Mouse (Mus musculus) thymus, adult 18-20 months (tissue): ENCODE measurements around the gene F5.
"Not testable (repeated sequence)": the region's sequence is repeated elsewhere in the genome, so short reads cannot be mapped to it uniquely, and the experiment has no call there.

Experiments used
- DNase-seq, 2 experiments: peaks; one replicate each; pipeline ENCODE4 v3.0.0; 2022; ENCODE audit warnings: mixed read lengths in 2 of 2

The F5 gene

DNA sequence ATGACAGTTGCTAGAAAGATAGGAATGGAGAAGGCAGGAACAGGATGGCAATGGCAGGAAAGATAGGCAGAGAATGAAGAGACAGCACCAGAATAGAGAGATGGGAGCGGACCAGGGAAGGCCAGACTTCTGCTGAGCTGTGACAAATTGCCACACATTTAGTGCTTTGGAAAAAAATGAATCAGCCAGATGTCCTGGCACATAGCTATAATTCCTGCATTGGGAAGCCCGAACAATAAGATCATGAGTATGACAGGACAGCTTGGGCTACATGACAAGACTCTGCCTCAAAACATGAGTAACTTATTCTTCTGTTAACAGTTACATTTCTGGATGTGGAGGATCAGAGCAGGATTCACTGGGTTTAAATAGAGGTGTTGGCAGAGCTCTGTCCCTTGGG lies 8.1 kb downstream of the F5 start:
- DNase-seq: no peak

GRCm38 (mm10) chr1:164162745-164163144 lies 11.1 kb downstream of the F5 start:
- no peak for DNase-seq

GRCm38 (mm10) chr1:164168818-164169217 lies 17.2 kb downstream of the F5 start:
- no peak for DNase-seq

DNA sequence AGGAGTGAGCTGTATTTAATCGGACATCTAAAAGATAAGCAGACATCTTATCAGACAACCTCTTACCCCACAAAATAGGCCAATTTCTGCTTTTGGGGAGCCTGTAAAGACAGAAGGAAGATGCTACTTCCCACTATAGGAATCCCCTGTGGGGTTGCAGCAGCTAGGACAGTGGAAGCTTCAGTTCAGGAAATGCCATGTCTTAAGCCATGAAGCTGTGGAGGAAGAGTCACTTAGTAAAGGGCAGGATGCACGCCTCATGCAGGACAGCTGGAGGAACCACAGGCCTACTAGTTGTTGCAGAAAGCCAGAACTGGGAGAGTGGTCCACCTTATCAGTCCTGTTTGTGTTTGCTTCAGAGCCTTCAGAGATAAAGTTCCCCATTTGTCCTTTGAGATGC lies 18.8 kb downstream of the F5 start:
- no peak for DNase-seq

- DNase-seq: no peak
These were observed 21.5 kb downstream of the F5 start for GRCm38 (mm10) chr1:164173145-164173544.

- no peak for DNase-seq
These were observed 25.2 kb downstream of the F5 start for GRCm38 (mm10) chr1:164176856-164177255.

DNA sequence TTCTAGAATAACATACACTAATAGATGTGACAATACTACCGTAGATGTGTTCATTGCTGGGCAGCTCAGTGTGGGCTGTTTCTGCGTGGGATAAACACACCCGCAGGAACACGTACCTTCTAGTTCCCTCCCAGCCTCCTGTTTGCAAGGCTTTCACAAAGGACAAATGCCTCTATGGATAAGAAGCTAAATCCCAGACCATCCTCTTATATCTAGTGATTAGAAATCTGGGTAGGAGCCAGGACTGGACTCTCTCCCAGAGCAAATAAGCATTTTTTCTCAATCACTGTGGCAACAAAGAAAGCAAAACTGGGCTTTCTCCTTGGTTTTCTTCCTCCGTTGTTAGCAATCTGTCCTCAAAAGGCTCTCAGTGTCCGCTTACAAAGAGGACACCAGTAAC lies 26.8 kb downstream of the F5 start:
- no peak for DNase-seq

GRCm38 (mm10) chr1:164184142-164184870 lies 32.7 kb downstream of the F5 start:
- no peak for DNase-seq

- no peak for DNase-seq
These were observed 33.2 kb downstream of the F5 start for GRCm38 (mm10) chr1:164184871-164185223.

GRCm38 (mm10) chr1:164185316-164185715 lies 33.7 kb downstream of the F5 start:
- no peak for DNase-seq

- DNase-seq: no peak
These were observed 35.4 kb downstream of the F5 start for GRCm38 (mm10) chr1:164187002-164187560.

GRCm38 (mm10) chr1:164199551-164199950 lies 47.9 kb downstream of the F5 start:
- no peak for DNase-seq

DNA sequence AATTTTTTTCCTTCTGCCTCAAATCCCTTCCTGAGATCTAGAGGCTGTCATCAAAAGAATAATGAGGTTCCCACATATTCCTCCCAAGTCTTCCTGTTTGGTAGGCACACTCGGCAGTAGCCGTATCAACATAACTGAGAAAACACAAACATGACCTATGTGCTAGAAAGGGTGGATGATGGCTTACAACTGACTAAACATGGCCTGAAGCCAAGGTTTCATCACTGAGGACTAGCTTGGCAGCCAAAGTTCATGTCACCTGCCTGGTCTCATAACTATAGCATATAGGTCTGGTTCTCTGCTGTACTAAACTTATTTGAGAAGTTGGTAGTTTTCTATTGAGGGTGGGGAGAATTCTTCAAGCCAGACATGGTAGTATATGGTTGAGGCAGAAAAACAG lies 56.8 kb downstream of the F5 start:
- DNase-seq: no peak

- DNase-seq: no peak
These were observed 59.3 kb downstream of the F5 start for GRCm38 (mm10) chr1:164210899-164211298.

DNA sequence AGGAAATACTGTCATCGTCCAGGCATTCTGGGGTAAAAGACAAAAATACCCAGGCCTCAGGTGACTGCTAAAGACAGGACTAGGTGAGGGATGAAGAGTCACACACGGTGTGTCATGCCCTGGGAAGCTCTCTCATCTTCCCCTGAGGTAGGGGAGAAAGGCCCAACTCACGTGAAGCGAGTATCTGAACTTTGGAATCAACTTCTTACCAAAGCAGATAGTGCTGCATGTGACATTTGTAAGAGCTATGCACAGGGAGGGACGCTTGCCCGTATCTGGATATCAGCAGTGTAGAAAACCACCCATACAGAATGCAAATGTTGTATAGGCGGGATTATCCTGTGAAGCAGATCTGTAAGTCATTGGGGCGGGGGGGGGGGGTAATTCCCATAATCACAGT lies 61.0 kb downstream of the F5 start:
- no peak for DNase-seq

DNA sequence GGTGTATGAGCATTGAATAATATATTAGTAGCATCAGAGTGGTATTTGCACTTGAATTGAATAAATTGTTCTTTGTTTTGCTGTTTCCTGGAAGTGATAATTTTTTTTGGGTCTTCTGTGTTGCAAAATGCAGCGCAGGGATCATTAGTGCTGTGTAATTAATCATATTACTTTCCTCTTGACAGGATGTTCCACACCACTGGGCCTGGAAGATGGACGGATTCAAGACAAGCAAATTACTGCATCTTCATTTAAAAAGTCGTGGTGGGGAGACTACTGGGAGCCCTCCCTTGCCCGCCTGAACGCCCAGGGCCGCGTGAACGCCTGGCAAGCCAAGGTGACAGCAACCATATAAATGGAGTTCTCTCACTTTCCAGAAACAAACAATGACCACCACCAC lies 62.6 kb downstream of the F5 start:
- DNase-seq: no peak

DNA sequence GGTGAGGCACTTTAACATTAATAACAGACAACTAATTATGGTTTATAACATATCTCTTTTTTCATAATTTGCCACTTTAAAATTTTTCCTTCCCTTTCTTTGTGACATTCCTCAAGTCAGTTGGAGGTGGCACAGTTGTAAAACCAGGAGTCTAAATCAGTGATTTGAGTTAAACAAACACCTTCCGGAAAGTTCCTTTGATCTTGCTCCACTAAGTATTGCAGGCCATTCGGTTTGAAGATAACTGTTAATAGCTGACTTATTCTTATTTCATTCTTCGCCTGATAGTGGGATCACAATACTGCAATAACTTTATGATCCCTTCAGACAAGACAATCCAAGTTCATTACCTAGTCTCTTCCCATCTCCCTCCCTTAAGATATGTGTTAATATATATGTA lies 63.5 kb downstream of the F5 start:
- DNase-seq: no peak

GRCm38 (mm10) chr1:164215540-164215939 lies 63.9 kb downstream of the F5 start:
- no peak for DNase-seq

DNA sequence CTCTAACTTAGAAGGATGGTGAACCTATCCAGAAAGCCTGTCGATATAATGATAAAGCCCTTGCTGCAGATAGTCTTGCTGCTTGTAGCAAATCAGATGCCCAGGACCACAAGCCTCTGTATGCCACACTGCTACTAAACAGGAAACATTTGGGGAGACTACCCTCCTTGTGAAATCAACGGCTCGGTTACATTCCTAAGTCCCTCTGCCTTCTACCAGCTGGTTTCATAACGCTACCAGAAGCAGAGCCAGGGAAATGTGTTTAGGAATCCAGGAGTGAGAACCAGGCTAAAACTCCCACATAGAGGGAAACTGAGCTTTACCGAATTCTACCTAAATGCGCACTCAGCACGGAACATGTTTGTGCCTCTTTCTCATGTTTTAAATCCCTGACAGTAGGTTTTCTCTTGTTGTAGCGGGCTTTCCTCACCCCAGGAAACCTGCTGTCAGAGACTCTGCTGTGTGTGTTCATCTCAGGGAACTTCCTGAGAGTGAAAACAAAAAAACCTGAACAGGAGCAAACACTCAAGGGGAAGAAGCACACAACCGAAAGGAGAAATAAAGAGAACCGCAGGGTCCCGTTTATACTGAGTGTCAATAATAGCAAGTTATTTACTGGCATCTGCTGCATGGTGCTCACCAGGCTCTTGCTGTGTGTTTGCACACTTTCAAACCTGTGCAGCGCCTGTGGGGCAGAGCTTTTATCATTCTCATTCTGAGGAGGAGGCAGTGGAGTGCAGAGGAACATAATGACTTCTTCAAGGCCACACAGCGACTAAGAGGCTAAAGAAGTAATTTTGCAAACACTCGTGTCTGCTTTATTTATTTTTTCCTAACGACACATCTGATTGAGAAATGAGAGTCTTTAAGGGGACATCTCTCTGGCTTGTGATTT lies 66.4 kb downstream of the F5 start:
- no peak for DNase-seq

DNA sequence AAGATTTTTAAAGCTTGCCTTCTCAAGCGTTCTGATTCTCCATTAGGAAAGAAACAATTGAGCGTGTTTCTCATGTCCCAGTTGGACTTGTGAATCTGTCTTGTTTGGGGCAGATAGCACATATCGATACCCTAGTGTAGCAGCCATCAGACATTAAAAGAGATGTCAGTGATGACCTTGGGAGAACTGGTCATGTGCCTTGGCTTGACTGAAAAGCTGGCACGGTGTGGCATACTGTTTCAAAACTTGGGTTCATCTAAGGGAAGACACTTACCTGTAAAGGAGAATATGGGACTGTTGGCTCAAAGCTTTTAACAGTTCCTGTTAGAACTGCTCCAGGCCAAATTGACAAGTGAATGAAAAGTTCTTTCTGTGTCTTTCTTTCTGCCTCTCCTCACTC lies 68.6 kb downstream of the F5 start:
- DNase-seq: no peak

GRCm38 (mm10) chr1:164223089-164223488 lies 71.5 kb downstream of the F5 start:
- no peak for DNase-seq

DNA sequence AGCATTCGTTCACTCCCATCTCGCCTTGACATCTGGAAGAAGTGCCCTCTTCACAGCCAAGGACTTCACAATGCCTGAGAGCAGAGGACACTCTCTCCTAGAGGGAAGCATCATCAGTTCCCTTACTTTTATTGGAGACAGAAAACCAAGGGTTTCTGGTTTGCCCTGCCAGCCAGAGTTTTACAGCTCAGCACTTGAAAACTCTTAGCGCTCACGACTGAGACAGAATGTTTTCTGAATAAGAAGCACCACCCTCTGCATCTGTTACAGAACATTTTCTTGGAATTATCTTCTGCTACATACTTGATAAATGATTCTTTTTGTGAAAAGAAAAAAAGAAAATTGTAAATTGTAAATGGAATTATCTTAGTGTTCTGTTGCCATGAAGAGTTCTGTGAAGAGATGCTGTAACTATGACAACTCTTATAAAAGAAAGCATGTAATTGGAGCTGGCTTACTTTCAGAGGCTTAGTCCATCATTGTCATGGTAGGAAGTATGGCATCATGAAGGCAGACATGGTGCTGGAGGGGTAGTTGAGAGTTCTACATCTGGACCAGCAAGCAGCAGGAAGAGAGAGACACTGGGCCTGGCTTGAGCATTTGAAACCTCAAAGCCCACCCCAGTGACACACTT lies 80.4 kb downstream of the F5 start:
- DNase-seq: not testable (repeated sequence)

DNA sequence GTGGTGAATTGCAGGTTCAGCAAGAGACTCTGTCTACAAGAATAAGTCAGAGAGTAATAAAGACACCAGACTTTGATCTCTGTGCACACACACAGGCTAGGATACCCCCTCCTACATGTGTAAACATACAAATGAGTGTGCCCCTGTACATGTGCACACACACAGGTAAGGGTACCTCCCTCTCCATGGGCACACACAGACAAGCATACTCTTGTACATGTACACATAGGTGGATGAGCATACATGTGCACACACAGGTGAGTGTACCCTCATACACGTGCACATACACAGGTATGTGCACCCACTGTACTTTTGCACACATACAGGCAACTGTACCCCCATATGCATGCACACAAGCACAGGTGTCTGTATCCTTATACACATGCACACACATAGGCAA lies 81.8 kb downstream of the F5 start:
- DNase-seq: no peak

DNA sequence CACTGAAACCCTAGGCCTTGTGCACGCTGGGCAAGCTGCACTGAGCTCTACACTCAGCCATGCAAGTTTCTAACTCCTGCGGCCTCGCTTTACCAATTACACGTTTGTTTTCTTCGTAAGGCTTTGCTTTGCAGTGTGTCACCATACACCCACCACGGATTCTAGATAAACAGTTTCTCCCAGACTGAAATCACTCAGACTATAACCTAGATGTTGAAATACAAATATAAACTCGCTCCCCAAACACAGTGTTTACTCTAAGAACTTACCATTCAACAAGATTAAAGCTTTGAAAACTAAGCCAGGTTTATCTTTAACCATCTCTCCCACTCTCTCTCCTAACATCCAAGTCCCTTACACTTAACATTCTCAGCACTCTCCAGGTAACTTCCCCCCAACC lies 83.4 kb downstream of the F5 start:
- no peak for DNase-seq
